Mouse (Mus musculus) intestine, embryonic 15.5 days (tissue): Measurements from ENCODE around the gene Tspan4. TPM values are rescaled to one million over a fixed set of nuclear protein-coding genes. Genes with fewer than 3 reads are reported as not detected.

Experiments
- ATAC-seq: fragments of 200-750 bp; cut with Nextera tagmentation; 2 replicates; pipeline ENCODE4 v1.8.0; 2017; ENCODE audit warnings: moderate TSS enrichment, moderate library complexity
- H3K27ac ChIP-seq: fragments of 300-500 bp; sonication (generic); 2 replicates; pipeline ENCODE4 v1.5.1; 2015; ENCODE audit warnings: mild to moderate bottlenecking, inconsistent platforms
- H3K27me3 ChIP-seq: fragments of 300-500 bp; sonication (generic); replicated peaks from 2 replicates; pipeline ENCODE4 v1.6.1; 2015; ENCODE audit warnings: inconsistent platforms
- H3K36me3 ChIP-seq: fragments of 300-500 bp; sonication (generic); 2 replicates; pipeline ENCODE4 v1.6.1; 2015; ENCODE audit warnings: inconsistent platforms
- H3K4me1 ChIP-seq: fragments of 300-500 bp; sonication (generic); replicated peaks from 2 replicates; pipeline ENCODE4 v1.6.1; 2015; ENCODE audit warnings: inconsistent platforms
- H3K4me2 ChIP-seq: fragments of 300-500 bp; sonication (generic); replicated peaks from 2 replicates; pipeline ENCODE4 v1.6.1; 2015; ENCODE audit warnings: mild to moderate bottlenecking, inconsistent platforms
- H3K4me3 ChIP-seq: fragments of 300-500 bp; sonication (generic); replicated peaks from 2 replicates; pipeline ENCODE4 v1.5.1; 2015; ENCODE audit warnings: inconsistent platforms
- H3K9ac ChIP-seq: fragments of 300-500 bp; sonication (generic); 2 replicates; pipeline ENCODE4 v1.6.1; 2015; ENCODE audit warnings: inconsistent platforms
- H3K9me3 ChIP-seq: fragments of 300-500 bp; sonication (generic); 2 replicates; pipeline ENCODE4 v1.6.1; 2016; ENCODE audit warnings: inconsistent platforms
- WGBS: fragments of 180-500 bp; shearing (Covaris S2); methylation state at CpG from one replicate; pipeline ENCODE4 v1.1.7; 2015; 5-methylcytosine and 5-hydroxymethylcytosine counted together
- polyA plus RNA-seq: library from polyadenylated mRNA; unstranded; fragments of >200 nt; fragmentation: Nextera tagmentation; extraction: Ambion mirVana; gene quantifications from 2 replicates; pipeline ENCODE4 v1.2.1, GENCODE M21; 2015

The Tspan4 gene
- polyA plus RNA-seq = 60.7 and 67.8 TPM in 2 replicates

- H3K9ac ChIP-seq = peak within 1 kb of the TSS; percentile 79
- H3K4me3 ChIP-seq = peak within 1 kb of the TSS; percentile 69
- no peaks in the 10 kb centered on the region for H3K27me3 ChIP-seq
- ATAC-seq = peak; percentile 82
- H3K36me3 ChIP-seq = peaks cover 17% of the 10 kb centered on the region
- H3K4me2 ChIP-seq = peak within 1 kb of the TSS; percentile 83
- peaks cover 42% of the 10 kb centered on the region for H3K4me1 ChIP-seq
- H3K27ac ChIP-seq = peak within 1 kb of the TSS; percentile 97
- no peaks in the 10 kb centered on the region for H3K9me3 ChIP-seq
- under 1% methylated on average over 87 of the region's 87 CpGs for WGBS
Observed at GRCm38 (mm10) chr7:141475011-141475804, at the start of gene Tspan4, which contains the start of gene Polr2l. Tspan4 (plus strand) TSS chr7:141475240. Polr2l (minus strand) TSS chr7:141475132.

GRCm38 (mm10) chr7:141426948-141427730, 47.9 kb upstream of the Tspan4 start:
- peaks cover 14% of the 10 kb centered on the region; the same call in 1 of the 2 replicates for H3K36me3 ChIP-seq
- no peak overlapping the region for H3K4me2 ChIP-seq
- no peak overlapping the region for H3K27ac ChIP-seq
- no peaks in the 10 kb centered on the region for H3K9me3 ChIP-seq
- no peaks in the 10 kb centered on the region for H3K27me3 ChIP-seq
- H3K9ac ChIP-seq = no peak overlapping the region
- H3K4me1 ChIP-seq = peaks cover 9% of the 10 kb centered on the region; the same call in 1 of the 2 replicates
- H3K4me3 ChIP-seq = no peak overlapping the region
- no peak for ATAC-seq
- WGBS = 77% methylated on average over 12 of the region's 12 CpGs

- no peak for ATAC-seq
- WGBS = 50% methylated on average over 5 of the region's 5 CpGs
- peaks cover 12% of the 10 kb centered on the region; the same call in 1 of the 2 replicates for H3K4me1 ChIP-seq
- peaks cover 23% of the 10 kb centered on the region; the same call in 1 of the 2 replicates for H3K36me3 ChIP-seq
- no peak overlapping the region for H3K9ac ChIP-seq
- H3K27me3 ChIP-seq = no peaks in the 10 kb centered on the region
- H3K27ac ChIP-seq = no peak overlapping the region
- H3K9me3 ChIP-seq = no peaks in the 10 kb centered on the region
- H3K4me3 ChIP-seq = 0 out of 2 replicates have a peak overlapping the region, but pooled peaks have one; percentile 9
- peak overlapping the region; percentile 41; the same call in 1 of the 2 replicates for H3K4me2 ChIP-seq
Observed at GRCm38 (mm10) chr7:141428701-141429100, 46.3 kb upstream of the Tspan4 start.

- Histone ChIP-seq H3K4me1 (peaks cover 18% of the 10 kb centered on the region), H3K4me2 (peak within 1 kb of the TSS; percentile 41), H3K9me3 (no peaks in the 10 kb centered on the region), H3K27ac (no peak within 1 kb of the TSS), H3K4me3 (peak within 1 kb of the TSS; percentile 9; the same call in 1 of the 2 replicates), H3K36me3 (peaks cover 25% of the 10 kb centered on the region; the same call in 1 of the 2 replicates), H3K27me3 (no peaks in the 10 kb centered on the region), H3K9ac (no peak within 1 kb of the TSS)
- 6% methylated on average over 19 of the region's 19 CpGs for WGBS
- peak; percentile 64 for ATAC-seq
Observed at GRCm38 (mm10) chr7:141429310-141429709, 45.7 kb upstream of the Tspan4 start, which contains the start of gene Cend1. Cend1 (minus strand) TSS chr7:141429491.

GRCm38 (mm10) chr7:141429840-141430584, 45.0 kb upstream of the Tspan4 start:
- Histone ChIP-seq H3K9ac (no peak overlapping the region), H3K4me3 (no peak overlapping the region), H3K4me1 (peaks cover 25% of the 10 kb centered on the region), H3K9me3 (no peaks in the 10 kb centered on the region), H3K4me2 (peak overlapping the region; percentile 41; the same call in 1 of the 2 replicates), H3K36me3 (peaks cover 25% of the 10 kb centered on the region; the same call in 1 of the 2 replicates), H3K27ac (no peak overlapping the region), H3K27me3 (no peaks in the 10 kb centered on the region)
- 59% methylated on average over 9 of the region's 9 CpGs for WGBS
- ATAC-seq = no peak

- H3K9ac ChIP-seq = no peak overlapping the region; the same call in 1 of the 2 replicates
- H3K27me3 ChIP-seq = no peaks in the 10 kb centered on the region
- H3K4me2 ChIP-seq = no peak overlapping the region
- H3K4me1 ChIP-seq = peaks cover 31% of the 10 kb centered on the region
- no peaks in the 10 kb centered on the region for H3K9me3 ChIP-seq
- no peak for ATAC-seq
- H3K36me3 ChIP-seq = peaks cover 25% of the 10 kb centered on the region; the same call in 1 of the 2 replicates
- 90% methylated on average over 9 of the region's 9 CpGs for WGBS
- H3K27ac ChIP-seq = no peak overlapping the region
- H3K4me3 ChIP-seq = no peak overlapping the region
Observed at GRCm38 (mm10) chr7:141430585-141431240, 44.3 kb upstream of the Tspan4 start.

GRCm38 (mm10) chr7:141431434-141432185, 43.4 kb upstream of the Tspan4 start:
- 94% methylated on average over 19 of the region's 19 CpGs for WGBS
- Histone ChIP-seq H3K9ac (no peak overlapping the region), H3K4me1 (peaks cover 40% of the 10 kb centered on the region), H3K4me2 (no peak overlapping the region), H3K9me3 (no peaks in the 10 kb centered on the region), H3K27ac (no peak overlapping the region), H3K4me3 (no peak overlapping the region), H3K36me3 (peaks cover 25% of the 10 kb centered on the region; the same call in 1 of the 2 replicates), H3K27me3 (no peaks in the 10 kb centered on the region)
- no peak for ATAC-seq

- Histone ChIP-seq H3K36me3 (peaks cover 25% of the 10 kb centered on the region; the same call in 1 of the 2 replicates), H3K4me2 (no peak overlapping the region), H3K27ac (no peak overlapping the region), H3K27me3 (no peaks in the 10 kb centered on the region), H3K9me3 (no peaks in the 10 kb centered on the region), H3K4me1 (peaks cover 40% of the 10 kb centered on the region), H3K9ac (no peak overlapping the region), H3K4me3 (no peak overlapping the region)
- 78% methylated on average over 8 of the region's 8 CpGs for WGBS
- ATAC-seq = no peak
Observed at GRCm38 (mm10) chr7:141432186-141432611, 42.8 kb upstream of the Tspan4 start.

GRCm38 (mm10) chr7:141432741-141433516, 42.1 kb upstream of the Tspan4 start:
- no peak overlapping the region for H3K4me2 ChIP-seq
- 0 out of 2 replicates have a peak overlapping the region, but pooled peaks have one; percentile 56 for H3K9ac ChIP-seq
- H3K9me3 ChIP-seq = no peaks in the 10 kb centered on the region
- H3K4me1 ChIP-seq = peaks cover 40% of the 10 kb centered on the region
- no peak overlapping the region for H3K4me3 ChIP-seq
- no peaks in the 10 kb centered on the region for H3K27me3 ChIP-seq
- no peak for ATAC-seq
- H3K36me3 ChIP-seq = peaks cover 25% of the 10 kb centered on the region; the same call in 1 of the 2 replicates
- WGBS = 88% methylated on average over 6 of the region's 6 CpGs
- no peak overlapping the region for H3K27ac ChIP-seq
